Mouse (Mus musculus) thymus, postnatal 10 days (tissue): ENCODE results near the gene Acsbg1.

Experiments used
- DNase-seq, 2 experiments: peaks; one replicate each; pipeline ENCODE4 v3.0.0; 2021; ENCODE audit warnings: low spot score in 2 of 2

Acsbg1 gene

GRCm38 (mm10) chr9:54671962-54672361 is 10.3 kb upstream of the Acsbg1 start:
- DNase-seq: no peak

GRCm38 (mm10) chr9:54668455-54668854 is 6.8 kb upstream of the Acsbg1 start:
- DNase-seq: no peak

- DNase-seq: no peak
Observed at GRCm38 (mm10) chr9:54666116-54666515, 4.4 kb upstream of the Acsbg1 start.

- DNase-seq: no peak
Observed at GRCm38 (mm10) chr9:54664358-54664757, 2.7 kb upstream of the Acsbg1 start.

- no peak for DNase-seq
Observed at GRCm38 (mm10) chr9:54658773-54659172, 2.9 kb downstream of the Acsbg1 start.

GRCm38 (mm10) chr9:54656402-54656801 is 5.3 kb downstream of the Acsbg1 start:
- no peak for DNase-seq

GRCm38 (mm10) chr9:54655846-54656245 is 5.8 kb downstream of the Acsbg1 start:
- DNase-seq: no peak

GRCm38 (mm10) chr9:54652778-54653177 is 8.9 kb downstream of the Acsbg1 start:
- DNase-seq: no peak

- DNase-seq: no peak
Observed at GRCm38 (mm10) chr9:54649360-54649759, 12.3 kb downstream of the Acsbg1 start.

GRCm38 (mm10) chr9:54647456-54647855 is 14.2 kb downstream of the Acsbg1 start:
- no peak for DNase-seq

- no peak for DNase-seq
Observed at GRCm38 (mm10) chr9:54646252-54646651, 15.4 kb downstream of the Acsbg1 start.

GRCm38 (mm10) chr9:54645530-54645929 is 16.1 kb downstream of the Acsbg1 start:
- no peak for DNase-seq

GRCm38 (mm10) chr9:54643179-54643578 is 18.5 kb downstream of the Acsbg1 start:
- DNase-seq: no peak

GRCm38 (mm10) chr9:54642556-54642955 is 19.1 kb downstream of the Acsbg1 start:
- DNase-seq: peak; percentile 5 to 15

GRCm38 (mm10) chr9:54642149-54642548 is 19.5 kb downstream of the Acsbg1 start:
- DNase-seq: no peak

GRCm38 (mm10) chr9:54641548-54641947 is 20.1 kb downstream of the Acsbg1 start:
- no peak for DNase-seq

GRCm38 (mm10) chr9:54639192-54639591 is 22.5 kb downstream of the Acsbg1 start:
- no peak for DNase-seq

- no peak for DNase-seq
Observed at GRCm38 (mm10) chr9:54637510-54638314, 24.0 kb downstream of the Acsbg1 start.

GRCm38 (mm10) chr9:54633401-54633800 is 28.3 kb downstream of the Acsbg1 start:
- no peak for DNase-seq

GRCm38 (mm10) chr9:54630905-54631304 is 30.8 kb downstream of the Acsbg1 start:
- DNase-seq: no peak

- no peak for DNase-seq
Observed at GRCm38 (mm10) chr9:54629613-54630261, 31.9 kb downstream of the Acsbg1 start.

GRCm38 (mm10) chr9:54628752-54629151 is 32.9 kb downstream of the Acsbg1 start:
- DNase-seq: no peak

- DNase-seq: no peak
Observed at GRCm38 (mm10) chr9:54627240-54627639, 34.4 kb downstream of the Acsbg1 start.
